Mouse (Mus musculus) CH12.LX (cell line): ENCODE measurements at regions not wholly inside any gene's neighbourhood (a gene's known extent, or its start where the extent isn't known, plus 50 kb on each side); places are given as distances from the start of the nearest gene placed in this dataset.

Experiments
- MAFK ChIP-seq: IDR thresholded peaks from 2 replicates; pipeline ENCODE4 v1.6.1; 2011; ENCODE audit warnings: low read length, improper control_type of control experiment; ENCODE audit not compliant: insufficient replicate concordance
- MAX ChIP-seq: IDR thresholded peaks from 2 replicates; pipeline ENCODE4 v1.6.1; 2011; ENCODE audit warnings: low read length, improper control_type of control experiment
- MXI1 ChIP-seq: IDR thresholded peaks from 2 replicates; pipeline ENCODE4 v1.6.1; 2011; ENCODE audit warnings: mild to moderate bottlenecking, low read depth, low read length, improper control_type of control experiment
- ZNF384 ChIP-seq: IDR thresholded peaks from 2 replicates; pipeline ENCODE4 v1.6.1; 2012; ENCODE audit warnings: low read depth, low read length, improper control_type of control experiment, inconsistent platforms

GRCm38 (mm10) chr11:22601977-22602376, 90.1 kb downstream of the Tmem17 start:
- no peak for TF ChIP-seq MAFK
- TF ChIP-seq ZNF384: no peak
- TF ChIP-seq MAX: no peak
- TF ChIP-seq MXI1: no peak
